Mouse (Mus musculus) layer of hippocampus, adult 9-11 months (tissue): ENCODE results near the gene Kcnb1.

Experiments
- DNase-seq: peaks from one replicate; pipeline ENCODE4 v3.0.0; 2022

Kcnb1 gene

GRCm38 (mm10) chr2:167203505-167204166 lies 13.7 kb upstream of the Kcnb1 start:
- peak; percentile 49 for DNase-seq

GRCm38 (mm10) chr2:167201463-167202291 lies 11.7 kb upstream of the Kcnb1 start:
- DNase-seq = peak; percentile 90

GRCm38 (mm10) chr2:167198660-167199427 lies 8.9 kb upstream of the Kcnb1 start:
- DNase-seq = no peak

GRCm38 (mm10) chr2:167193361-167193760 lies 3.4 kb upstream of the Kcnb1 start:
- DNase-seq = no peak

- DNase-seq = no peak
Measured at GRCm38 (mm10) chr2:167189291-167190075, 472 bp downstream of the Kcnb1 start.

- DNase-seq = no peak
Measured at GRCm38 (mm10) chr2:167188315-167189207, 1.4 kb downstream of the Kcnb1 start.

- DNase-seq = no peak
Measured at GRCm38 (mm10) chr2:167187119-167187518, 2.8 kb downstream of the Kcnb1 start.

GRCm38 (mm10) chr2:167186544-167186943 lies 3.4 kb downstream of the Kcnb1 start:
- DNase-seq = no peak

- no peak for DNase-seq
Measured at GRCm38 (mm10) chr2:167186003-167186402, 4.0 kb downstream of the Kcnb1 start.

- DNase-seq = no peak
Measured at GRCm38 (mm10) chr2:167185432-167185831, 4.5 kb downstream of the Kcnb1 start.

GRCm38 (mm10) chr2:167181662-167182389 lies 8.1 kb downstream of the Kcnb1 start:
- DNase-seq = no peak

- DNase-seq = no peak
Measured at GRCm38 (mm10) chr2:167181096-167181495, 8.9 kb downstream of the Kcnb1 start.

GRCm38 (mm10) chr2:167179301-167179700 lies 10.7 kb downstream of the Kcnb1 start:
- DNase-seq = no peak

GRCm38 (mm10) chr2:167177231-167177641 lies 12.7 kb downstream of the Kcnb1 start:
- DNase-seq = no peak

- no peak for DNase-seq
Measured at GRCm38 (mm10) chr2:167175284-167175683, 14.7 kb downstream of the Kcnb1 start.

GRCm38 (mm10) chr2:167173051-167173875 lies 16.7 kb downstream of the Kcnb1 start:
- no peak for DNase-seq

GRCm38 (mm10) chr2:167167515-167168212 lies 22.3 kb downstream of the Kcnb1 start:
- DNase-seq = peak; percentile 46

- DNase-seq = no peak
Measured at GRCm38 (mm10) chr2:167163600-167163999, 26.4 kb downstream of the Kcnb1 start.

GRCm38 (mm10) chr2:167163134-167163533 lies 26.8 kb downstream of the Kcnb1 start:
- DNase-seq = no peak
